Mouse (Mus musculus): Measurements from ENCODE around the gene Ednra.
A peak's percentile ranks its signal among the peaks of the same experiment; 100 is the strongest.

- peak; percentile 66 for TF ChIP-seq POLR2A (IDR thresholded peaks at IDR 0.05; ENCODE audit: insufficient read depth, low read depth, low read length)
- TF ChIP-seq EP300 (IDR thresholded peaks at IDR 0.05; ENCODE audit: insufficient read depth, low read depth, low read length), result no peak
- no peak for TF ChIP-seq CTCF (IDR thresholded peaks at IDR 0.05)
Observed at GRCm38 (mm10) chr8:77723534-77724045, 674 bp downstream of the Ednra start.

All from heart, adult 2 months (tissue).